Mouse (Mus musculus): ENCODE results near the gene Rap1gap2. TPM values are rescaled to one million over a fixed set of nuclear protein-coding genes. Genes with fewer than 3 reads are reported as not detected.

Gene Rap1gap2
- 9.2 and 10.6 TPM in 2 replicates for polyA plus RNA-seq (2014; fragmentation: Nextera tagmentation; extraction: Ambion mirVana)

GRCm38 (mm10) chr11:74610545-74611176 is at the start of gene Rap1gap2:
TSS of gene Rap1gap2 (minus strand) at chr11:74610915.
- Histone ChIP-seq H3K4me1 (ENCODE audit: control insufficient read depth, insufficient read depth, low read length) (no peaks in the 10 kb centered on the region), H3K9ac (replicated peaks; ENCODE audit: low read length) (peak within 1 kb of the TSS; percentile 51), H3K27me3 (ENCODE audit: control insufficient read depth, insufficient read depth, low read length) (peaks cover 27% of the 10 kb centered on the region), H3K4me3 (replicated peaks; ENCODE audit: low read depth, low read length) (peak within 1 kb of the TSS; percentile 43), H3K9me3 (ENCODE audit: control insufficient read depth, low read length) (no peaks in the 10 kb centered on the region), H3K4me2 (ENCODE audit: low read length) (peak within 1 kb of the TSS; percentile 85), H3K36me3 (ENCODE audit: control insufficient read depth, insufficient read depth, low read length) (no peaks in the 10 kb centered on the region), H3K27ac (replicated peaks; ENCODE audit: low read depth, low read length) (no peak within 1 kb of the TSS)
- peak; percentile 69 for DNase-seq
- WGBS, result 1% methylated on average over 50 of the region's 50 CpGs
- no peak for ATAC-seq (ENCODE audit: low FRiP score, low TSS enrichment)

- no peak for ATAC-seq (ENCODE audit: low FRiP score, low TSS enrichment)
- Histone ChIP-seq H3K36me3 (ENCODE audit: control insufficient read depth, insufficient read depth, low read length) (peaks cover 86% of the 10 kb centered on the region), H3K9me3 (ENCODE audit: control insufficient read depth, low read length) (no peaks in the 10 kb centered on the region), H3K4me3 (replicated peaks; ENCODE audit: low read depth, low read length) (no peak overlapping the region), H3K4me1 (ENCODE audit: control insufficient read depth, insufficient read depth, low read length) (no peaks in the 10 kb centered on the region), H3K9ac (replicated peaks; ENCODE audit: low read length) (no peak overlapping the region), H3K27ac (replicated peaks; ENCODE audit: low read depth, low read length) (no peak overlapping the region), H3K27me3 (ENCODE audit: control insufficient read depth, insufficient read depth, low read length) (no peaks in the 10 kb centered on the region), H3K4me2 (ENCODE audit: low read length) (no peak overlapping the region)
- 95% methylated on average over 13 of the region's 13 CpGs for WGBS
- no peak for DNase-seq
Measured at GRCm38 (mm10) chr11:74660336-74660735, 49.6 kb upstream of the Rap1gap2 start.

GRCm38 (mm10) chr11:74655941-74656340 is 45.2 kb upstream of the Rap1gap2 start:
- DNase-seq (no peak), ATAC-seq (ENCODE audit: low FRiP score, low TSS enrichment) (no peak)
- no peaks in the 10 kb centered on the region for H3K9me3 ChIP-seq (ENCODE audit: control insufficient read depth, low read length)
- H3K27me3 ChIP-seq (ENCODE audit: control insufficient read depth, insufficient read depth, low read length), result no peaks in the 10 kb centered on the region
- H3K4me2 ChIP-seq (ENCODE audit: low read length), result no peak overlapping the region
- peaks cover 17% of the 10 kb centered on the region for H3K4me1 ChIP-seq (ENCODE audit: control insufficient read depth, insufficient read depth, low read length)
- no peak overlapping the region for H3K4me3 ChIP-seq (replicated peaks; ENCODE audit: low read depth, low read length)
- H3K36me3 ChIP-seq (ENCODE audit: control insufficient read depth, insufficient read depth, low read length), result peaks cover 42% of the 10 kb centered on the region
- H3K9ac ChIP-seq (replicated peaks; ENCODE audit: low read length), result no peak overlapping the region
- 91% methylated on average over 3 of the region's 3 CpGs for WGBS
- H3K27ac ChIP-seq (replicated peaks; ENCODE audit: low read depth, low read length), result no peak overlapping the region

- peak overlapping the region; percentile 37; the same call in 1 of the 2 replicates for H3K27ac ChIP-seq (replicated peaks; ENCODE audit: low read depth, low read length)
- H3K9ac ChIP-seq (replicated peaks; ENCODE audit: low read length), result no peak overlapping the region
- no peak overlapping the region for H3K4me2 ChIP-seq (ENCODE audit: low read length)
- DNase-seq, result no peak
- H3K9me3 ChIP-seq (ENCODE audit: control insufficient read depth, low read length), result no peaks in the 10 kb centered on the region
- H3K36me3 ChIP-seq (ENCODE audit: control insufficient read depth, insufficient read depth, low read length), result peaks cover 17% of the 10 kb centered on the region
- 80% methylated on average over 6 of the region's 6 CpGs for WGBS
- no peak overlapping the region for H3K4me3 ChIP-seq (replicated peaks; ENCODE audit: low read depth, low read length)
- no peaks in the 10 kb centered on the region for H3K27me3 ChIP-seq (ENCODE audit: control insufficient read depth, insufficient read depth, low read length)
- peaks cover 28% of the 10 kb centered on the region for H3K4me1 ChIP-seq (ENCODE audit: control insufficient read depth, insufficient read depth, low read length)
- no peak for ATAC-seq (ENCODE audit: low FRiP score, low TSS enrichment)
Measured at GRCm38 (mm10) chr11:74653385-74653784, 42.7 kb upstream of the Rap1gap2 start.

GRCm38 (mm10) chr11:74652791-74653191 is 42.1 kb upstream of the Rap1gap2 start:
- no peaks in the 10 kb centered on the region for H3K27me3 ChIP-seq (ENCODE audit: control insufficient read depth, insufficient read depth, low read length)
- no peaks in the 10 kb centered on the region for H3K9me3 ChIP-seq (ENCODE audit: control insufficient read depth, low read length)
- H3K27ac ChIP-seq (replicated peaks; ENCODE audit: low read depth, low read length), result peak overlapping the region; percentile 37; the same call in 1 of the 2 replicates
- peaks cover 11% of the 10 kb centered on the region for H3K36me3 ChIP-seq (ENCODE audit: control insufficient read depth, insufficient read depth, low read length)
- peaks cover 28% of the 10 kb centered on the region for H3K4me1 ChIP-seq (ENCODE audit: control insufficient read depth, insufficient read depth, low read length)
- H3K4me2 ChIP-seq (ENCODE audit: low read length), result no peak overlapping the region
- 59% methylated on average over 4 of the region's 4 CpGs for WGBS
- H3K4me3 ChIP-seq (replicated peaks; ENCODE audit: low read depth, low read length), result no peak overlapping the region
- DNase-seq, result peak; percentile 48
- no peak overlapping the region for H3K9ac ChIP-seq (replicated peaks; ENCODE audit: low read length)
- ATAC-seq (ENCODE audit: low FRiP score, low TSS enrichment), result no peak

- Histone ChIP-seq H3K9ac (replicated peaks; ENCODE audit: low read length) (peak overlapping the region; percentile 82; the same call in 1 of the 2 replicates), H3K4me1 (ENCODE audit: control insufficient read depth, insufficient read depth, low read length) (peaks cover 28% of the 10 kb centered on the region), H3K9me3 (ENCODE audit: control insufficient read depth, low read length) (no peaks in the 10 kb centered on the region), H3K36me3 (ENCODE audit: control insufficient read depth, insufficient read depth, low read length) (no peaks in the 10 kb centered on the region), H3K27me3 (ENCODE audit: control insufficient read depth, insufficient read depth, low read length) (no peaks in the 10 kb centered on the region), H3K27ac (replicated peaks; ENCODE audit: low read depth, low read length) (no peak overlapping the region), H3K4me2 (ENCODE audit: low read length) (peak overlapping the region; percentile 96), H3K4me3 (replicated peaks; ENCODE audit: low read depth, low read length) (peak overlapping the region; percentile 96)
- no peak for DNase-seq
- ATAC-seq (ENCODE audit: low FRiP score, low TSS enrichment), result no peak
- 70% methylated on average over 4 of the region's 4 CpGs for WGBS
Measured at GRCm38 (mm10) chr11:74650576-74651100, 39.9 kb upstream of the Rap1gap2 start.

GRCm38 (mm10) chr11:74649647-74650551 is 39.2 kb upstream of the Rap1gap2 start:
- 2% methylated on average over 53 of the region's 53 CpGs for WGBS
- H3K27me3 ChIP-seq (ENCODE audit: control insufficient read depth, insufficient read depth, low read length), result no peaks in the 10 kb centered on the region
- ATAC-seq (ENCODE audit: low FRiP score, low TSS enrichment) (peak; percentile 70), DNase-seq (peak; percentile 37)
- peak overlapping the region; percentile 96 for H3K4me2 ChIP-seq (ENCODE audit: low read length)
- peaks cover 28% of the 10 kb centered on the region for H3K4me1 ChIP-seq (ENCODE audit: control insufficient read depth, insufficient read depth, low read length)
- no peaks in the 10 kb centered on the region for H3K36me3 ChIP-seq (ENCODE audit: control insufficient read depth, insufficient read depth, low read length)
- peak overlapping the region; percentile 82 for H3K9ac ChIP-seq (replicated peaks; ENCODE audit: low read length)
- H3K4me3 ChIP-seq (replicated peaks; ENCODE audit: low read depth, low read length), result peak overlapping the region; percentile 96
- no peaks in the 10 kb centered on the region for H3K9me3 ChIP-seq (ENCODE audit: control insufficient read depth, low read length)
- H3K27ac ChIP-seq (replicated peaks; ENCODE audit: low read depth, low read length), result peak overlapping the region; percentile 66

- WGBS, result under 1% methylated on average over 58 of the region's 58 CpGs
- peak; percentile 95 for DNase-seq
- no peaks in the 10 kb centered on the region for H3K9me3 ChIP-seq (ENCODE audit: control insufficient read depth, low read length)
Measured at GRCm38 (mm10) chr11:74649095-74649646, 38.5 kb upstream of the Rap1gap2 start, which contains the start of gene Cluh. TSS of gene Cluh (plus strand) at chr11:74649495.

More at GRCm38 (mm10) chr11:74649095-74649646, 38.5 kb upstream of the Rap1gap2 start, which contains the start of gene Cluh:
- Histone ChIP-seq H3K4me2 (ENCODE audit: low read length) (peak within 1 kb of the TSS; percentile 96), H3K4me3 (replicated peaks; ENCODE audit: low read depth, low read length) (peak within 1 kb of the TSS; percentile 96), H3K36me3 (ENCODE audit: control insufficient read depth, insufficient read depth, low read length) (no peaks in the 10 kb centered on the region), H3K27ac (replicated peaks; ENCODE audit: low read depth, low read length) (peak within 1 kb of the TSS; percentile 66), H3K27me3 (ENCODE audit: control insufficient read depth, insufficient read depth, low read length) (no peaks in the 10 kb centered on the region), H3K4me1 (ENCODE audit: control insufficient read depth, insufficient read depth, low read length) (peaks cover 28% of the 10 kb centered on the region), H3K9ac (replicated peaks; ENCODE audit: low read length) (peak within 1 kb of the TSS; percentile 82)
- peak; percentile 93 for ATAC-seq (ENCODE audit: low FRiP score, low TSS enrichment)
